Mouse (Mus musculus): Measurements from ENCODE around the gene Hist1h3h. TPM values are rescaled to one million over a fixed set of nuclear protein-coding genes. Genes with fewer than 3 reads are reported as not detected.
"Not testable (repeated sequence)": the region's sequence is repeated elsewhere in the genome, so short reads cannot be mapped to it uniquely, and the experiment has no call there.

The Hist1h3h gene
- 9.5 and 9.6 TPM in 2 replicates for polyA plus RNA-seq (2014; fragmentation: Nextera tagmentation; extraction: Ambion mirVana)

DNA sequence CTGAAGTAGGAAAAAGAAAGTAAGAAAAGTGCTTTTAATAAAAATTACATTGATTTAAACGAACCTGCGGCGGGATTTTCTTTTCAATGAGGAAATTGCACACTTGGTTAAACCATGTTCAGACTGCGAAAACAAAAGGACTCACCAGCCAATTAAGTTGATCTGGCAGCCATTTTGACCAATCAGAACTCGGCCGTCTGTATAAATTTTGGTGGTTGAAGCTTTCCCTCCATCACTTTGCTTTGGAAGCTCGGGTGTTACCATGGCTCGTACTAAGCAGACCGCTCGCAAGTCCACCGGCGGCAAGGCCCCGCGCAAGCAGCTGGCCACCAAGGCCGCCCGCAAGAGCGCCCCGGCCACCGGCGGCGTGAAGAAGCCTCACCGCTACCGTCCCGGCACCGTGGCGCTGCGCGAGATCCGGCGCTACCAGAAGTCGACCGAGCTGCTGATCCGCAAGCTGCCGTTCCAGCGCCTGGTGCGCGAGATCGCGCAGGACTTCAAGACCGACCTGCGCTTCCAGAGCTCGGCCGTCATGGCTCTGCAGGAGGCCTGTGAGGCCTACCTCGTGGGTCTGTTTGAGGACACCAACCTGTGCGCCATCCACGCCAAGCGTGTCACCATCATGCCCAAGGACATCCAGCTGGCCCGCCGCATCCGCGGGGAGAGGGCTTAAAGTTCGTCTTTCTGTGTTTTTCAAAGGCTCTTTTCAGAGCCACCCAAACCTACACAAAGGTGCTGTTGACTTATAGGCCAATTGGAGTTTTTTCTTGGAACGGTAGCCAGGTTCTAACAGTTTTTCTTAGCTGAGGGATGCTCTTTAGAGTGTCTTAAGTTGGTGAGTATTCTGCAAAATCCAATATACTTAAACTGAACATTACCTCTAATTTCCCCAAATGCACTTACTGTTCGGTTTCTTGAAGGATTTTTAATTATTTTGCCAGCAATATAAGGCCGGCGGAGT lies at the start of gene Hist1h3h:
Gene Hist1h3h, plus strand, starts transcription at position 263 of the 961 bp plus-strand sequence.
- not testable (repeated sequence) for H3K36me3 ChIP-seq (ENCODE audit: control insufficient read depth, insufficient read depth, low read length); H3K27me3 ChIP-seq (replicated peaks; ENCODE audit: control insufficient read depth, insufficient read depth, low read length)

GRCm38 (mm10) chr13:21677305-21677704 lies 40.2 kb upstream of the Hist1h3h start, which contains the start of gene Olfr1360:
Gene Olfr1360, minus strand, starts transcription at chr13:21677405.
- Histone ChIP-seq H3K27me3 (replicated peaks; ENCODE audit: control insufficient read depth, insufficient read depth, low read length) (no peaks in the 10 kb centered on the region), H3K9ac (ENCODE audit: low read depth, low read length) (no peak within 1 kb of the TSS), H3K36me3 (ENCODE audit: control insufficient read depth, insufficient read depth, low read length) (no peaks in the 10 kb centered on the region), H3K4me3 (ENCODE audit: low read depth, low read length) (no peak within 1 kb of the TSS), H3K4me2 (ENCODE audit: low read depth, low read length) (no peak within 1 kb of the TSS), H3K27ac (replicated peaks; ENCODE audit: low read depth, low read length) (no peak within 1 kb of the TSS), H3K9me3 (ENCODE audit: control insufficient read depth, low read length) (no peaks in the 10 kb centered on the region), H3K4me1 (ENCODE audit: control insufficient read depth, insufficient read depth, low read length) (no peaks in the 10 kb centered on the region)
- DNase-seq (ENCODE audit: low spot score) = no peak
- 84% methylated on average over 2 of the region's 2 CpGs for WGBS
- ATAC-seq (ENCODE audit: low read depth) = no peak

More for the DNA sequence above, at the start of gene Hist1h3h:
- DNase-seq (ENCODE audit: low spot score) = peak; percentile 97
- peak within 1 kb of the TSS; percentile 73 for H3K9ac ChIP-seq (ENCODE audit: low read depth, low read length)
- peak within 1 kb of the TSS; percentile 93 for H3K27ac ChIP-seq (replicated peaks; ENCODE audit: low read depth, low read length)
- WGBS = under 1% methylated on average over 20 of the region's 56 CpGs
- not testable (repeated sequence) for H3K9me3 ChIP-seq (ENCODE audit: control insufficient read depth, low read length)
- peaks cover 27% of the 10 kb centered on the region for H3K4me1 ChIP-seq (ENCODE audit: control insufficient read depth, insufficient read depth, low read length)
- ATAC-seq (ENCODE audit: low read depth) = peak; percentile 42
- peak within 1 kb of the TSS; percentile 75 for H3K4me2 ChIP-seq (ENCODE audit: low read depth, low read length)
- H3K4me3 ChIP-seq (ENCODE audit: low read depth, low read length) = peak within 1 kb of the TSS; percentile 48

GRCm38 (mm10) chr13:21697811-21698210 lies 19.6 kb upstream of the Hist1h3h start, which contains the start of gene Olfr1359:
Gene Olfr1359, plus strand, starts transcription at chr13:21698111.
- H3K36me3 ChIP-seq (ENCODE audit: control insufficient read depth, insufficient read depth, low read length) = no peaks in the 10 kb centered on the region
- H3K9ac ChIP-seq (ENCODE audit: low read depth, low read length) = no peak within 1 kb of the TSS
- H3K27me3 ChIP-seq (replicated peaks; ENCODE audit: control insufficient read depth, insufficient read depth, low read length) = no peaks in the 10 kb centered on the region
- no peak within 1 kb of the TSS for H3K4me2 ChIP-seq (ENCODE audit: low read depth, low read length)
- no peaks in the 10 kb centered on the region for H3K9me3 ChIP-seq (ENCODE audit: control insufficient read depth, low read length)
- H3K4me3 ChIP-seq (ENCODE audit: low read depth, low read length) = no peak within 1 kb of the TSS
- H3K27ac ChIP-seq (replicated peaks; ENCODE audit: low read depth, low read length) = no peak within 1 kb of the TSS
- DNase-seq (ENCODE audit: low spot score) (no peak), ATAC-seq (ENCODE audit: low read depth) (no peak)
- no peaks in the 10 kb centered on the region for H3K4me1 ChIP-seq (ENCODE audit: control insufficient read depth, insufficient read depth, low read length)

DNA sequence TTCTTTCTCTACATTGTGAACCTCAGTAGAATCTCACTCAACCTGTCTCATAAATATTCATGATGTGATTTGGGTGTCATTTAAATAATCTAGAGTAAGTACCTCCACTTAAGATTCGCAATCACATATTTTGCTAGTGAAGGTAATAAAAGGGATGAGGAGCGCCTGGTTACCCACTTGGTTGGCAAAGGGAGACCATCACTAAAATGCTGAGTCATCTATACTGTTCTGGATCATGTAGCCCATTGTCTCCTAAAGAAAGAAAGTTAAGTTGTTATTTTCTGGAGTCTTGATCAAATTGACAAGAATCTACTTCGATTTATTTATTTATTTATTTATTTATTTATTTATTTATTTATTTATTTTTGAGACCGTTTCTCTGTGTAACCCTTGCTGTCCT lies 10.8 kb upstream of the Hist1h3h start:
- DNase-seq (ENCODE audit: low spot score) = no peak
- no peaks in the 10 kb centered on the region for H3K4me1 ChIP-seq (ENCODE audit: control insufficient read depth, insufficient read depth, low read length)
- H3K4me3 ChIP-seq (ENCODE audit: low read depth, low read length) = no peak overlapping the region
- no peak overlapping the region for H3K27ac ChIP-seq (replicated peaks; ENCODE audit: low read depth, low read length)
- H3K4me2 ChIP-seq (ENCODE audit: low read depth, low read length) = no peak overlapping the region
- ATAC-seq (ENCODE audit: low read depth) = no peak
- no peaks in the 10 kb centered on the region for H3K27me3 ChIP-seq (replicated peaks; ENCODE audit: control insufficient read depth, insufficient read depth, low read length)
- no peaks in the 10 kb centered on the region for H3K36me3 ChIP-seq (ENCODE audit: control insufficient read depth, insufficient read depth, low read length)
- WGBS = 72% methylated on average over 4 of the region's 4 CpGs
- H3K9ac ChIP-seq (ENCODE audit: low read depth, low read length) = no peak overlapping the region
- H3K9me3 ChIP-seq (ENCODE audit: control insufficient read depth, low read length) = no peaks in the 10 kb centered on the region

- Histone ChIP-seq H3K4me2 (ENCODE audit: low read depth, low read length) (peak overlapping the region; percentile 56), H3K4me1 (ENCODE audit: control insufficient read depth, insufficient read depth, low read length) (peaks cover 3% of the 10 kb centered on the region; the same call in 1 of the 2 replicates), H3K27ac (replicated peaks; ENCODE audit: low read depth, low read length) (peak overlapping the region; percentile 83), H3K9me3 (ENCODE audit: control insufficient read depth, low read length) (no peaks in the 10 kb centered on the region), H3K4me3 (ENCODE audit: low read depth, low read length) (peak overlapping the region; percentile 55), H3K27me3 (replicated peaks; ENCODE audit: control insufficient read depth, insufficient read depth, low read length) (no peaks in the 10 kb centered on the region), H3K36me3 (ENCODE audit: control insufficient read depth, insufficient read depth, low read length) (no peaks in the 10 kb centered on the region), H3K9ac (ENCODE audit: low read depth, low read length) (peak overlapping the region; percentile 64)
- WGBS = under 1% methylated on average over 32 of the region's 32 CpGs
- peak; percentile 80 for ATAC-seq (ENCODE audit: low read depth)
- DNase-seq (ENCODE audit: low spot score) = peak; percentile 92
Observed at GRCm38 (mm10) chr13:21710031-21710711, 7.3 kb upstream of the Hist1h3h start.

- Histone ChIP-seq H3K36me3 (ENCODE audit: control insufficient read depth, insufficient read depth, low read length) (no peaks in the 10 kb centered on the region), H3K27ac (replicated peaks; ENCODE audit: low read depth, low read length) (peak overlapping the region; percentile 44; the same call in 1 of the 2 replicates), H3K4me3 (ENCODE audit: low read depth, low read length) (peak overlapping the region; percentile 55), H3K4me1 (ENCODE audit: control insufficient read depth, insufficient read depth, low read length) (peaks cover 6% of the 10 kb centered on the region; the same call in 1 of the 2 replicates), H3K4me2 (ENCODE audit: low read depth, low read length) (peak overlapping the region; percentile 56), H3K27me3 (replicated peaks; ENCODE audit: control insufficient read depth, insufficient read depth, low read length) (no peaks in the 10 kb centered on the region), H3K9me3 (ENCODE audit: control insufficient read depth, low read length) (no peaks in the 10 kb centered on the region), H3K9ac (ENCODE audit: low read depth, low read length) (peak overlapping the region; percentile 40)
- ATAC-seq (ENCODE audit: low read depth) (peak; percentile 81), DNase-seq (ENCODE audit: low spot score) (peak; percentile 75)
- WGBS = 3% methylated on average over 22 of the region's 22 CpGs
Observed at GRCm38 (mm10) chr13:21710821-21711525, 6.5 kb upstream of the Hist1h3h start.

GRCm38 (mm10) chr13:21711698-21712097 lies 5.8 kb upstream of the Hist1h3h start:
- H3K9me3 ChIP-seq (ENCODE audit: control insufficient read depth, low read length) = no peaks in the 10 kb centered on the region
- no peaks in the 10 kb centered on the region for H3K27me3 ChIP-seq (replicated peaks; ENCODE audit: control insufficient read depth, insufficient read depth, low read length)
- H3K27ac ChIP-seq (replicated peaks; ENCODE audit: low read depth, low read length) = no peak overlapping the region
- no peaks in the 10 kb centered on the region for H3K36me3 ChIP-seq (ENCODE audit: control insufficient read depth, insufficient read depth, low read length)
- H3K4me3 ChIP-seq (ENCODE audit: low read depth, low read length) = peak overlapping the region; percentile 55
- H3K9ac ChIP-seq (ENCODE audit: low read depth, low read length) = peak overlapping the region; percentile 40
- DNase-seq (ENCODE audit: low spot score) = no peak
- ATAC-seq (ENCODE audit: low read depth) = no peak
- H3K4me1 ChIP-seq (ENCODE audit: control insufficient read depth, insufficient read depth, low read length) = peaks cover 6% of the 10 kb centered on the region; the same call in 1 of the 2 replicates
- peak overlapping the region; percentile 56 for H3K4me2 ChIP-seq (ENCODE audit: low read depth, low read length)
- WGBS = 17% methylated on average over 4 of the region's 4 CpGs

DNA sequence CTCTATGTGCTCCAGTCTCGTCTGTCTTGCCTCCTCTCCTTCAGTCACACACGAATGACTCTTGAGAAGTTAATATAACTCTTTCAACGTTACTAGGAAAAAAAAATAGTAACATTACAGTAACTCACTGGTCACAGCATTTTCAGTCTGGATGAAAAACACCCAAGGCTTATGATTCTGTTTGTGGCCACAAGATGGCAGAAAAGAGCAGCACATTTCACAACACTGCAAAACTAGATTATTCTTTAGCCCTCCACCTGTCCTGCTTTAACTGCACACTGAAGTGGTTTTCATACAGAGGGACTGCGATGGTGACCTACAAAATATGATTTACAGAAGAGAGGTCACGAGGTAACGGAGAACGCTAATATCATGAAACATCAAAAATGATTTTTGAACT lies 2.7 kb upstream of the Hist1h3h start:
- H3K4me3 ChIP-seq (ENCODE audit: low read depth, low read length) = peak overlapping the region; percentile 48
- ATAC-seq (ENCODE audit: low read depth) (no peak), DNase-seq (ENCODE audit: low spot score) (peak; percentile 79)
- WGBS = 1% methylated on average over 7 of the region's 7 CpGs
- H3K9me3 ChIP-seq (ENCODE audit: control insufficient read depth, low read length) = no peaks in the 10 kb centered on the region
- peak overlapping the region; percentile 72 for H3K9ac ChIP-seq (ENCODE audit: low read depth, low read length)
- H3K27ac ChIP-seq (replicated peaks; ENCODE audit: low read depth, low read length) = peak overlapping the region; percentile 93; the same call in 1 of the 2 replicates
- H3K27me3 ChIP-seq (replicated peaks; ENCODE audit: control insufficient read depth, insufficient read depth, low read length) = no peaks in the 10 kb centered on the region
- peak overlapping the region; percentile 75 for H3K4me2 ChIP-seq (ENCODE audit: low read depth, low read length)
- H3K4me1 ChIP-seq (ENCODE audit: control insufficient read depth, insufficient read depth, low read length) = peaks cover 18% of the 10 kb centered on the region
- no peaks in the 10 kb centered on the region for H3K36me3 ChIP-seq (ENCODE audit: control insufficient read depth, insufficient read depth, low read length)

Data from embryonic facial prominence, embryonic 14.5 days (tissue).